Mouse (Mus musculus) lung, adult 2 months (tissue): ENCODE data around the gene Efnb3.

ENCODE experiments used
- CTCF ChIP-seq: fragments of 200-500 bp; IDR thresholded peaks from 2 replicates; pipeline ENCODE4 v1.5.1; 2011; ENCODE audit warnings: mild to moderate bottlenecking, low read length, control low read depth; ENCODE audit not compliant: insufficient read depth
- POLR2A ChIP-seq: fragments of 200-500 bp; IDR thresholded peaks from 2 replicates; pipeline ENCODE4 v1.6.1; 2011; ENCODE audit warnings: low read depth, mild to moderate bottlenecking, control low read depth, low read length, borderline replicate concordance; ENCODE audit errors: extremely low read depth

DNA sequence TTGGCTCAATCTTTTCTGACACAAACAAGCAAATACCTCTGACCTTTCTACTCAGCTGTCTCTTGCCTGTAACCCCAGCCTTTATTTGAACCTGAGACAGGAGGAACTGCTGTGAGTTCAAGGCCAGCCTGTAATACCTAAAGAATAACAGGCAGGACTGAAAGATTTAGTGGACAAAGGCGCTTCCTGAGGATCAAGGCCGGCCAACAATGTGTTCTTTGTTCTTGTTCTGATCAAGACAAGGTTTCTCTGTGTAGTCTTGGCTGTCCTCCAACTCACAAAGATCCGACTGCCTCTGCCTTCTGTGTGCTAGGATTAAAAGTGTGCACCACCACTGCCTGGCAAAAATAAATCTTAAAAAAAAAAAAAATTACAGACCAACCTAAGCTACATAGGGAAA, 4.4 kb upstream of the Efnb3 start:
- TF ChIP-seq POLR2A: no peak
- TF ChIP-seq CTCF: no peak
